Mouse (Mus musculus) midbrain, postnatal 0 days (tissue): ENCODE measurements around the gene Stk24. TPM values are rescaled to one million over a fixed set of nuclear protein-coding genes. Genes with fewer than 3 reads are reported as not detected.

Experiments used
- ATAC-seq: fragments of 200-750 bp; cut with Nextera tagmentation; 2 replicates; pipeline ENCODE4 v1.8.0; 2017; ENCODE audit warnings: moderate number of reproducible peaks, mild to moderate bottlenecking, moderate TSS enrichment, moderate library complexity; ENCODE audit not compliant: low FRiP score
- DNase-seq: peaks from one replicate; pipeline ENCODE4 v3.0.0-alpha.2; 2015; ENCODE audit warnings: low spot score
- H3K27ac ChIP-seq: fragments of 300-500 bp; sonication (generic); 2 replicates; pipeline ENCODE4 v1.5.1; 2014; ENCODE audit warnings: low read depth, mild to moderate bottlenecking, low read length, mixed read lengths
- H3K27me3 ChIP-seq: fragments of 300-500 bp; sonication (generic); 2 replicates; pipeline ENCODE4 v1.6.1; 2014; ENCODE audit warnings: low read length, control low read depth, mixed read lengths; ENCODE audit not compliant: insufficient read depth
- H3K36me3 ChIP-seq: fragments of 300-500 bp; sonication (generic); 2 replicates; pipeline ENCODE4 v1.6.1; 2014; ENCODE audit warnings: low read length, control low read depth, mixed read lengths; ENCODE audit not compliant: insufficient read depth
- H3K4me1 ChIP-seq: fragments of 300-500 bp; sonication (generic); 2 replicates; pipeline ENCODE4 v1.6.1; 2014; ENCODE audit warnings: mild to moderate bottlenecking, control low read depth, antibody characterized with exemption, low read length, mixed read lengths; ENCODE audit not compliant: insufficient read depth
- H3K4me2 ChIP-seq: fragments of 300-500 bp; sonication (generic); 2 replicates; pipeline ENCODE4 v1.6.1; 2014; ENCODE audit warnings: low read depth, mild to moderate bottlenecking, low read length, mixed read lengths; ENCODE audit not compliant: poor library complexity, severe bottlenecking
- H3K4me3 ChIP-seq: fragments of 300-500 bp; sonication (generic); 2 replicates; pipeline ENCODE4 v1.5.1; 2014; ENCODE audit warnings: low read depth, mild to moderate bottlenecking, low read length, moderate library complexity
- H3K9ac ChIP-seq: fragments of 300-500 bp; sonication (generic); replicated peaks from 2 replicates; pipeline ENCODE4 v1.6.1; 2014; ENCODE audit warnings: mild to moderate bottlenecking, low read length, moderate library complexity, mixed read lengths; ENCODE audit not compliant: poor library complexity, severe bottlenecking
- H3K9me3 ChIP-seq: fragments of 300-500 bp; sonication (generic); 2 replicates; pipeline ENCODE4 v1.6.1; 2016; ENCODE audit warnings: low read length, control low read depth
- CTCF ChIP-seq: IDR thresholded peaks from 2 replicates; pipeline ENCODE4 v1.5.1; 2016; ENCODE audit warnings: antibody characterized with exemption, mild to moderate bottlenecking
- WGBS: fragments of 180-500 bp; shearing (Covaris S2); extraction: QIAGEN DNeasy Blood & Tissue Kit; methylation state at CpG from one replicate; pipeline ENCODE4 v1.1.7; 2014; 5-methylcytosine and 5-hydroxymethylcytosine counted together
- polyA plus RNA-seq: library from polyadenylated mRNA; unstranded; fragments of >200 nt; fragmentation: Nextera tagmentation; extraction: Ambion mirVana; gene quantifications from 2 replicates; pipeline ENCODE4 v1.2.1, GENCODE M21; 2015
- total RNA-seq: library from RNA; depleted of rRNA; stranded (reverse); fragments of >200 nt; gene quantifications from 2 replicates; pipeline ENCODE4 v1.2.3, GENCODE M21; 2014

Stk24 gene
- total and polyA plus RNA-seq, 2 experiments from 2014 or later, result 12.8 to 19.5 TPM

- no peak for ATAC-seq
- 93% methylated on average over 7 of the region's 7 CpGs for WGBS
- Histone ChIP-seq H3K9me3 (no peaks in the 10 kb centered on the region), H3K36me3 (no peaks in the 10 kb centered on the region), H3K27me3 (no peaks in the 10 kb centered on the region), H3K9ac (no peak overlapping the region), H3K4me1 (no peaks in the 10 kb centered on the region), H3K4me3 (no peak overlapping the region), H3K4me2 (no peak overlapping the region), H3K27ac (no peak overlapping the region)
- no peak for DNase-seq
- TF ChIP-seq CTCF, result no peak
Measured at GRCm38 (mm10) chr14:121406943-121407342, 27.1 kb upstream of the Stk24 start.

GRCm38 (mm10) chr14:121405546-121405945 is 25.7 kb upstream of the Stk24 start:
- Histone ChIP-seq H3K27me3 (no peaks in the 10 kb centered on the region), H3K4me2 (peak overlapping the region; percentile 50), H3K27ac (no peak overlapping the region), H3K9ac (no peak overlapping the region), H3K9me3 (no peaks in the 10 kb centered on the region), H3K36me3 (no peaks in the 10 kb centered on the region), H3K4me1 (no peaks in the 10 kb centered on the region), H3K4me3 (peak overlapping the region; percentile 16; the same call in 1 of the 2 replicates)
- ATAC-seq, result no peak
- DNase-seq, result no peak
- WGBS, result 46% methylated on average over 15 of the region's 15 CpGs
- TF ChIP-seq CTCF, result no peak

GRCm38 (mm10) chr14:121405120-121405519 is 25.3 kb upstream of the Stk24 start:
- no peak overlapping the region for H3K9ac ChIP-seq
- H3K27ac ChIP-seq, result no peak overlapping the region
- no peaks in the 10 kb centered on the region for H3K9me3 ChIP-seq
- H3K4me1 ChIP-seq, result no peaks in the 10 kb centered on the region
- H3K4me2 ChIP-seq, result peak overlapping the region; percentile 50
- 33% methylated on average over 12 of the region's 13 CpGs for WGBS
- TF ChIP-seq CTCF, result no peak
- peak overlapping the region; percentile 16; the same call in 1 of the 2 replicates for H3K4me3 ChIP-seq
- peak; percentile 53 for DNase-seq
- no peaks in the 10 kb centered on the region for H3K36me3 ChIP-seq
- peak; percentile 62; the same call in 1 of the 2 replicates for ATAC-seq
- H3K27me3 ChIP-seq, result no peaks in the 10 kb centered on the region

GRCm38 (mm10) chr14:121399676-121400075 is 19.9 kb upstream of the Stk24 start:
- Histone ChIP-seq H3K27ac (no peak overlapping the region), H3K27me3 (no peaks in the 10 kb centered on the region), H3K9me3 (no peaks in the 10 kb centered on the region), H3K4me3 (no peak overlapping the region), H3K9ac (no peak overlapping the region), H3K36me3 (no peaks in the 10 kb centered on the region), H3K4me1 (no peaks in the 10 kb centered on the region), H3K4me2 (no peak overlapping the region)
- TF ChIP-seq CTCF, result no peak
- ATAC-seq (no peak), DNase-seq (no peak)
- WGBS, result 90% methylated on average over 6 of the region's 6 CpGs

GRCm38 (mm10) chr14:121397471-121397870 is 17.7 kb upstream of the Stk24 start:
- no peak overlapping the region for H3K27ac ChIP-seq
- 61% methylated on average over 1 of the region's 1 CpGs for WGBS
- no peak overlapping the region for H3K9ac ChIP-seq
- H3K4me3 ChIP-seq, result no peak overlapping the region
- no peak for DNase-seq
- no peaks in the 10 kb centered on the region for H3K9me3 ChIP-seq
- H3K36me3 ChIP-seq, result no peaks in the 10 kb centered on the region
- no peak overlapping the region for H3K4me2 ChIP-seq
- no peak for TF ChIP-seq CTCF
- H3K27me3 ChIP-seq, result no peaks in the 10 kb centered on the region
- H3K4me1 ChIP-seq, result no peaks in the 10 kb centered on the region
- no peak for ATAC-seq

GRCm38 (mm10) chr14:121395125-121395524 is 15.3 kb upstream of the Stk24 start:
- no peaks in the 10 kb centered on the region for H3K27me3 ChIP-seq
- no peak overlapping the region for H3K4me2 ChIP-seq
- ATAC-seq (no peak), DNase-seq (no peak)
- no peaks in the 10 kb centered on the region for H3K9me3 ChIP-seq
- H3K36me3 ChIP-seq, result no peaks in the 10 kb centered on the region
- no peak overlapping the region for H3K9ac ChIP-seq
- no peak overlapping the region for H3K4me3 ChIP-seq
- WGBS, result 91% methylated on average over 4 of the region's 4 CpGs
- no peaks in the 10 kb centered on the region for H3K4me1 ChIP-seq
- H3K27ac ChIP-seq, result no peak overlapping the region
- no peak for TF ChIP-seq CTCF
